Mouse (Mus musculus) heart, embryonic 11.5 days (tissue): ENCODE measurements around the gene Slc35a3. TPM values are rescaled to one million over a fixed set of nuclear protein-coding genes. Genes with fewer than 3 reads are reported as not detected.
"Not testable (repeated sequence)": the region's sequence is repeated elsewhere in the genome, so short reads cannot be mapped to it uniquely, and the experiment has no call there.

ENCODE experiments used
- ATAC-seq: fragments of 200-750 bp; cut with Nextera tagmentation; replicated peaks from 2 replicates; pipeline ENCODE4 v1.8.0; 2017; ENCODE audit warnings: moderate library complexity; ENCODE audit not compliant: insufficient number of reproducible peaks, low FRiP score, low TSS enrichment
- H3K27ac ChIP-seq: fragments of 300-500 bp; sonication (generic); 2 replicates; pipeline ENCODE4 v1.5.1; 2014; ENCODE audit warnings: mild to moderate bottlenecking, low read depth, low read length
- H3K27me3 ChIP-seq: fragments of 300-500 bp; sonication (generic); 2 replicates; pipeline ENCODE4 v1.6.1; 2014; ENCODE audit warnings: mild to moderate bottlenecking, low read length, mixed read lengths; ENCODE audit not compliant: control insufficient read depth, insufficient read depth
- H3K36me3 ChIP-seq: fragments of 300-500 bp; sonication (generic); 2 replicates; pipeline ENCODE4 v1.6.1; 2014; ENCODE audit warnings: mild to moderate bottlenecking, low read length, moderate library complexity, mixed read lengths; ENCODE audit not compliant: control insufficient read depth, insufficient read depth
- H3K4me1 ChIP-seq: fragments of 300-500 bp; sonication (generic); 2 replicates; pipeline ENCODE4 v1.6.1; 2014; ENCODE audit warnings: low read length; ENCODE audit not compliant: control insufficient read depth, insufficient read depth
- H3K4me2 ChIP-seq: fragments of 300-500 bp; sonication (generic); 2 replicates; pipeline ENCODE4 v1.6.1; 2014; ENCODE audit warnings: mild to moderate bottlenecking, moderate library complexity
- H3K4me3 ChIP-seq: fragments of 300-500 bp; sonication (generic); 2 replicates; pipeline ENCODE4 v1.5.1; 2014; ENCODE audit warnings: low read depth, low read length
- H3K9ac ChIP-seq: fragments of 300-500 bp; sonication (generic); 2 replicates; pipeline ENCODE4 v1.6.1; 2014; ENCODE audit warnings: mild to moderate bottlenecking, low read depth, low read length, moderate library complexity
- H3K9me3 ChIP-seq: fragments of 300-500 bp; sonication (generic); replicated peaks from 2 replicates; pipeline ENCODE4 v1.6.1; 2016; ENCODE audit warnings: low read length; ENCODE audit not compliant: control insufficient read depth
- WGBS: fragments of 180-500 bp; shearing (Covaris S2); extraction: QIAGEN DNeasy Blood & Tissue Kit; methylation state at CpG from one replicate; pipeline ENCODE4 v1.1.7; 2014; ENCODE audit not compliant: insufficient replicate concordance; 5-methylcytosine and 5-hydroxymethylcytosine counted together
- polyA plus RNA-seq: library from polyadenylated mRNA; unstranded; fragments of >200 nt; fragmentation: Nextera tagmentation; extraction: Ambion mirVana; gene quantifications from 2 replicates; pipeline ENCODE4 v1.2.1, GENCODE M21; 2014

The Slc35a3 gene
- polyA plus RNA-seq, 1 experiment from 2014 or later: 15.9 TPM

DNA sequence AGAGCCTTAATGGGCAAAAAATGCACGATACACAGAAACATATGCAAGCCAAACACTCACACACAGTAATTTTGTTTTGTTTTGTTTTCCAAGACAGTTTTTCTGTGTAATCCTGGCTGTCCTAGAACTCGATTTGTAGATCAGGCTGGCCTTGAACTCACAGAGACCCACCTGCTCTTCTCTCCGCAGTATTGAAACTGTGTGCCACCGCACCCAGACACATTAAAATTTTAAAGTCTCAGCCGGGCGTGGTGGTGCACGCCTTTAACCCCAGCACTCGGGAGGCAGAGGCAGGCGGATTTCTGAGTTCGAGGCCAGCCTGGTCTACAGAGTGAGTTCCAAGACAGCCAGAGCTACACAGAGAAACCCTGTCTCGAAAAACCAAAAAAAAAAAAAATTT lies 58.6 kb downstream of the Slc35a3 start:
- H3K27ac ChIP-seq, ATAC-seq, H3K4me3 ChIP-seq, H3K9me3 ChIP-seq, H3K27me3 ChIP-seq, H3K9ac ChIP-seq, H3K4me2 ChIP-seq, H3K36me3 ChIP-seq: not testable (repeated sequence)
- peaks cover 28% of the 10 kb centered on the region for H3K4me1 ChIP-seq
- WGBS: 91% methylated on average over 11 of the region's 11 CpGs

DNA sequence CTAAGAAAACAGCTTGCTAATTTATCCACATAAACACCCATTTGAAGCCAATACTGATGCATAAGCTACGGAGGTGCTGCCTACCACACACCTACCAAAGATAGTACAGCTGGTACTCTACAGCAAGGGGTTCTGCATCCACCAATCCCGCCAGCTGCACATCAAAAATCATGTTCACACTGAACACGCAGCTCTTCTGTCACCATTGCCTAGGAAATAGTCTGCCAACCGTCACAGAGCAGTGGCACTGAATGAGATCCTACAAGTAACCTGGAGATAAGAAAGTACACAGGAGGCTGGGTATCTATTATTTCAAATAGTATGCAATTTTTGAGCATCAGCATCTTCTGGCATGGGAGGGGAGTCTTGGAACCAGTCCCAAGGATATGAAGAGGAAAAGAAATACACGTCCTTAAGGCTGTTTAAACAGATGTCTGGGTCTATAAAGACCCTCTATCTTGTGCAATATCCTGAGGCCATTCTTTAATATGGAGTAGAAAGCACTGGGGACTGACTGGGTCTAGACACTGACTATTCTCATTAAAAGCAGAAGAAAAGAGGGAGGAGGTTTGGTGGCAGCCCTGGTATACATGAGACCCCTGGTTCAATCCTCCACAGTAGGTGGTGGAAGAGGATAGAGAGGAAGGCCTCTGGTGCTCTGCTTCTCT lies 59.2 kb downstream of the Slc35a3 start:
- H3K4me1 ChIP-seq: peaks cover 28% of the 10 kb centered on the region
- WGBS: 59% methylated on average over 5 of the region's 5 CpGs

DNA sequence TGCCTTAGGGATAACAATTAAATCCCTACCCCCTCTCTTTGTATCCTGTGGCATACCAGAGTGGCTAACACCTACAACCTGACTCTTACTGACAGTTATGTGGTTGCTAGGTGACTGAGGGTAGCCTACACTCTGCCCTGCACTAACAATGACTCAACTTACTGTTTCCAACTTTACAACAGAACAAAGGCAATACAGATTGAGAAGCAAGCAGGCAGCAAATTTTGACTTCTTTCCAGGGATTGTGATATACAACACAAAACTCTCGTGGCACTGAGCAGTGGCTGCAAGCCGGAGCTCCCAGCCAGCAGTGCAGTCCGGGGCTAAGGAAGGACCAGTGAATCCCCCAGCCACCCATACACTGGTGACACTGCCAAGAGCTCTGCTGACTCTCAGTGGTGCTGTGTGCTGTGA lies 60.6 kb downstream of the Slc35a3 start:
- no peaks in the 10 kb centered on the region for H3K9me3 ChIP-seq
- 57% methylated on average over 3 of the region's 3 CpGs for WGBS
- H3K27ac ChIP-seq: no peak overlapping the region
- H3K4me2 ChIP-seq: no peak overlapping the region
- ATAC-seq: 0 out of 2 replicates have a peak, but pooled peaks have one; percentile 49
- H3K27me3 ChIP-seq: no peaks in the 10 kb centered on the region
- no peak overlapping the region for H3K4me3 ChIP-seq
- peaks cover 24% of the 10 kb centered on the region for H3K4me1 ChIP-seq
- no peak overlapping the region for H3K9ac ChIP-seq
- 0 out of 2 replicates have a peak, but pooled peaks cover 4% of the 10 kb centered on the region for H3K36me3 ChIP-seq

More for the DNA sequence above, 59.2 kb downstream of the Slc35a3 start:
- Histone ChIP-seq H3K36me3 (0 out of 2 replicates have a peak, but pooled peaks cover 4% of the 10 kb centered on the region), H3K9ac (no peak overlapping the region), H3K9me3 (no peaks in the 10 kb centered on the region), H3K4me3 (no peak overlapping the region), H3K4me2 (no peak overlapping the region), H3K27me3 (no peaks in the 10 kb centered on the region), H3K27ac (no peak overlapping the region)
- ATAC-seq: no peak

DNA sequence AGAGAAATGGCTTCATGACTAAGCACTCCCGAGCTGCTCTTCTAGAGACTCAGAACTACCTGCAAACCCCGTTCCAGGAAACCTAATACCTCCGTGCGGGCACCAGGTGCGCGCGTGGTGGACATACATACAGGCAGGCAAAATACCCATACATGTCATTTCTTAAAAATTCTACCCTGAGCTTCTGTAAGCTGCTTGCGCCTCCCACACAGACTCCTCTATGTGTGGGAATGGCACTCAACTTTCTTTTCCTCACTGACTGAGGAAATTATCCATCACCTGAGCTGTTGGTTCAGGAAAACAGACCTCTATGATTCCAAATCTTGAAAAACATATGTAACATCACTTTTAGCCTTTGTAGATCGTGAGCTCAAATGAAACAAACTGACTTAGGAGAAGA lies 61.9 kb downstream of the Slc35a3 start:
- ATAC-seq: no peak
- 97% methylated on average over 9 of the region's 9 CpGs for WGBS
- H3K27ac ChIP-seq: no peak overlapping the region
- no peak overlapping the region for H3K9ac ChIP-seq
- no peak overlapping the region for H3K4me2 ChIP-seq
- no peaks in the 10 kb centered on the region for H3K27me3 ChIP-seq
- peaks cover 10% of the 10 kb centered on the region; the same call in 1 of the 2 replicates for H3K36me3 ChIP-seq
- H3K4me1 ChIP-seq: peaks cover 15% of the 10 kb centered on the region
- H3K4me3 ChIP-seq: no peak overlapping the region
- H3K9me3 ChIP-seq: no peaks in the 10 kb centered on the region

DNA sequence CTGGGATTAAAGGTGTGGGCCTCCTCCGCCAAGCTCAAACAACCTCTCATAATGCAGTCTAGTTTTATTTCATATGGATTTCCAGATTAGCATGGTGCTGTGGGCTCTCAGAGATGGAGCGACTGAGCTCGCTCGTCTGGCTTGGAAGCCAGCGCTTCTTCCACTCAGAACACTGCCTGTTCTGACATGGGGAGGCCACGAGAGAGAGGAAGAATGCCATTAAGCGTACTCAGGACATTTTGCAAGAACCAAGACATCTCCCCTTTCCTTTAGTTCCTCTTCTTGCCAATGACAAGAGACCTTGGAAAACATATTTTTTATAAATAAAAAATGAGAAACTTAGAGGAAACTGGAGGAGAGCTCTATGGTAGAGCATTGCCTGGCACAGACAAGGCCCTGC lies 63.8 kb downstream of the Slc35a3 start:
- Histone ChIP-seq H3K36me3 (peaks cover 10% of the 10 kb centered on the region; the same call in 1 of the 2 replicates), H3K27me3 (no peaks in the 10 kb centered on the region), H3K4me2 (no peak overlapping the region), H3K9me3 (no peaks in the 10 kb centered on the region), H3K4me3 (no peak overlapping the region), H3K9ac (no peak overlapping the region), H3K27ac (no peak overlapping the region), H3K4me1 (peaks cover 15% of the 10 kb centered on the region)
- 92% methylated on average over 7 of the region's 7 CpGs for WGBS
- ATAC-seq: no peak

DNA sequence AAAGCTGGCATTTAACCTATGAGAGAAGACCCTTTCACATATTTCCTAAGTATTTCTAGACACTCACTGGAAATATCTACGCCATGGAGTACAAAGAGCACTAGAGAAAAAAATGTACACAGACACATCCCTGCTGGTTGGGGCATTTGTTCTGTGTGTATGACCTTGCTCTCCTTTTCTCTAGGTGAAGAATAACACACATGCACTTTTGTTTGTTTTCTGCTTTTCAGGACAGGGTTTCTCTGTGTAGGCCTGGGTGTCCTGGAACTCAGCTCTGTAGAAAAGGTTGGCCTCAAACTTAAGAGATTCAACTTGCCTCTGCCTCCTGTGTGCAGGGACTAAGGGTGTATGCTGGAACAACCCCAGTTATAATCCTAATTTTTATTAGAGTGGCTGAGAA lies 66.2 kb downstream of the Slc35a3 start:
- H3K4me3 ChIP-seq: no peak overlapping the region
- 85% methylated on average over 1 of the region's 1 CpGs for WGBS
- no peaks in the 10 kb centered on the region for H3K27me3 ChIP-seq
- peaks cover 18% of the 10 kb centered on the region for H3K36me3 ChIP-seq
- H3K9ac ChIP-seq: no peak overlapping the region
- no peaks in the 10 kb centered on the region for H3K9me3 ChIP-seq
- no peak overlapping the region for H3K4me2 ChIP-seq
- H3K27ac ChIP-seq: no peak overlapping the region
- ATAC-seq: no peak
- no peaks in the 10 kb centered on the region; the same call in 1 of the 2 replicates for H3K4me1 ChIP-seq

DNA sequence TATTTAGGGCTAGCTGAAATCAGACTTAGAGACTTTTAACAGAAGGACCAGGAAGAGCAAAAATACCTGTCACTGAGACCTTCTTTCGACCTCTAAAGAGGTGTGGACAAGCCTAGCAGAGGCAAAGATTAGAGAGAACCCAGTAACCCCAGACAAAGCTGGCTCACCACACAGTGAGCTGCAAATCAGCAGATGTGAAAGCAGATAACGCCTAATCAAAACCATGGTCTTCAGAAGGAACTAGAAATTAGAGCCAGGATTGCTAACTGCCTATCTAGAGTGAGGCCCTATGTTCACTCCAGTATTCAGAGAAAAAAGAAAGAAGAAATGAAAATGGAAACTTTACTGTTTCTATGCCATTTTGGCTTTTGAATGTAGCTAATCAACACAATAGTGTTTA lies 70.3 kb downstream of the Slc35a3 start:
- H3K27ac ChIP-seq: no peak overlapping the region
- 85% methylated on average over 2 of the region's 2 CpGs for WGBS
- no peaks in the 10 kb centered on the region for H3K4me1 ChIP-seq
- H3K9ac ChIP-seq: no peak overlapping the region
- no peaks in the 10 kb centered on the region for H3K27me3 ChIP-seq
- no peak for ATAC-seq
- H3K4me3 ChIP-seq: no peak overlapping the region
- H3K9me3 ChIP-seq: no peaks in the 10 kb centered on the region
- peaks cover 38% of the 10 kb centered on the region for H3K36me3 ChIP-seq
- no peak overlapping the region for H3K4me2 ChIP-seq

DNA sequence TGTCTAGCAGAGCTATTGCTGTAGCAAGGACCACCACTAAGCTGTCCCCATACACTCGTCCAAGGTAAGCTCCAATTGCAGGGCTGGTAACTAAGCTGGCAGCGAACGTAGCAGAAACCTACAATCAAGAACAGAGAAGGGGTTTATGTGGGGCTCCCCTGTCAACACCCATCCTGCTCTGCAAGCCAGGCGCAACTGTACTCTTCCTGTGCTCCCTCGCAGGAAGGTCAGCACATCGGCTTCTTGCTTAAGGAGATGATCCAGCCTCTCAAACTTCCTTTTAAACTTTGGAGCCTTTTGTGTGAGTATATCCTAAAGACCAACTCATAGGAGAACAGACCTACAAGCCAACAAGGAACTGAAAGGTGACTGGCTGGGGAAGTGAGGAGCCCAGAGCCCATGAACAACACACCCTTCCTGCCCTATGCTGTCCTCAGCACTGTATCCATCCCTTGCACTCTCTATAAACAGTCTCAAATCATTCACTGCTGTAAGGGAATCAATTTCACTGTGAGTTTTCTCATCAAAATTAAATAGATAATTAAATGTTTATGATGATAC lies 70.7 kb downstream of the Slc35a3 start:
- no peak for ATAC-seq
- H3K4me3 ChIP-seq: no peak overlapping the region
- peaks cover 38% of the 10 kb centered on the region for H3K36me3 ChIP-seq
- H3K4me1 ChIP-seq: no peaks in the 10 kb centered on the region
- no peaks in the 10 kb centered on the region for H3K9me3 ChIP-seq
- WGBS: 89% methylated on average over 6 of the region's 6 CpGs
- H3K27me3 ChIP-seq: no peaks in the 10 kb centered on the region
- H3K4me2 ChIP-seq: no peak overlapping the region
- H3K9ac ChIP-seq: no peak overlapping the region
- H3K27ac ChIP-seq: no peak overlapping the region

DNA sequence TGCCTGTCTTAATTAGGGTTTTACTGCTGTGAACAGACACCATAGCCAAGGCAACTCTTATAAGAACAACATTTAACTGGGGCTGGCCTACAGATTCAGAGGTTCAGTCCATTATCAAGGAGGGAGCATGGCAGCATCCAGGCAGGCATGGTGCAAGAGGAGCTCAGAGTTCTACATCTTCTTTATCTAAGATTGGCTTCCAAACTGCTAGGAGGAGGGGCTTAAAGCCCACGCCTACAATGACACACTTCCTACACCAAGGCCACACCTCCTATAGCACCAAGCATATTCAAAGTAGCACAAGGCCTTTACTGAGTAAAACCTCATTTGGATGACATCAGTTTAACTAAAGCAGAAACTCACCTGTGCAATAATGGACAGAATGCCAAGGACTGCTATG lies 72.6 kb downstream of the Slc35a3 start:
- WGBS: 62% methylated on average over 1 of the region's 1 CpGs
- Histone ChIP-seq H3K27me3 (no peaks in the 10 kb centered on the region), H3K9ac (no peak overlapping the region), H3K36me3 (peaks cover 41% of the 10 kb centered on the region), H3K4me2 (no peak overlapping the region), H3K27ac (no peak overlapping the region), H3K9me3 (no peaks in the 10 kb centered on the region), H3K4me1 (no peaks in the 10 kb centered on the region), H3K4me3 (no peak overlapping the region)
- ATAC-seq: no peak
